Mouse (Mus musculus): ENCODE results near the gene Hal.

Gene Hal

DNA sequence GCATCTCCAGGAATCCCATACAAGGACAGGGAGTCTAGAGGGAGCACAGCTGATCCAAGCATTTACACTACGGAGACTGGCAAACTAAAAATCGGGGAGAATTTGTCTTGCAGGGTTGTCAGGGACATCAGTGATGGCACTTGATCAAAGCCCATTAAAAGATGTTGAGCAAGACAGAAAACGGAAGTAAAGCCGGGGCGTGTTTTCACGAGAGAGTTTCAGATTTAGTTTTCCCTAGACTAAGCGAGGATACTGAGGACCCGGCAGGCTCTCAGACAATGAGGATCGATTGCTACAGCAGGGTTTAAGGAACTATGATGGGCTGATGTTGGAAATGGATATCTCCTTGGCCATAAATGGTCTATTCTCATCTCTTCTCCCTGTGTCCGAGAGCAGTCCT lies 78.5 kb downstream of the Hal start:
- DNase-seq (ENCODE audit: low read depth, low spot score): no peak

DNA sequence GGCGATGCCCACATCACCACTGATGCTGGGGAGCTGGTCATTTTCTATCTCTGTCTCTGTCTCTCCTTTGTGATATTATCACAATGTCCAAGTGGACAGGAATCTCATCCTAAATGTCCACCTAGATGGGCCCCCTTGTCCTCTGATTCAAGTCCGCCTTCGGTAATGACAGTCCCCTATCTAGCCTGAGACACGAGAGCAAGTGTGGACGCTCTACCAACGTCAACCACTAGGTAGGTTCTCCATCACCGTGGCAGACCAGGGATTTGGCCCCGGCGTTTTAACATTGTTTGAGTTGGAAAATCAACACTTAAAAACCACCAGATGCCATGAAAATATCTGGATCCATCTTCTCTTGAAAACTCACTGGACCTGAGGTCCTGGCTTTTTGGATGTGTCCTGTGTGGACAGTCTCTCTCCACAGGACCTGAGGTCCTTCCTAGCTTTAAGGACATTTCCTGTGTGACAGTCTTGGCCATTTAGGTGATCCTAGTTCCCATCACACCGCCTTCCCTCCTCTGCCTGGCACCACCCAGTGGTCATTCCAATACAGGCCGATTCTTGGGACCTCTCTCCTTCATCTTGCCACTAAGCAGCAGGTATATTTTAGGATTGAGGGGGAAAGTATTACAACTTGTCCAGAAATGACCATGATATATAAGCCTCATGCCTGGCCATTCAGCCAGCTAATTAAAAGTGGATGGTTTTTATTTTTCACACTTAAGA lies 79.4 kb downstream of the Hal start:
- DNase-seq (ENCODE audit: low read depth, low spot score): no peak

DNA sequence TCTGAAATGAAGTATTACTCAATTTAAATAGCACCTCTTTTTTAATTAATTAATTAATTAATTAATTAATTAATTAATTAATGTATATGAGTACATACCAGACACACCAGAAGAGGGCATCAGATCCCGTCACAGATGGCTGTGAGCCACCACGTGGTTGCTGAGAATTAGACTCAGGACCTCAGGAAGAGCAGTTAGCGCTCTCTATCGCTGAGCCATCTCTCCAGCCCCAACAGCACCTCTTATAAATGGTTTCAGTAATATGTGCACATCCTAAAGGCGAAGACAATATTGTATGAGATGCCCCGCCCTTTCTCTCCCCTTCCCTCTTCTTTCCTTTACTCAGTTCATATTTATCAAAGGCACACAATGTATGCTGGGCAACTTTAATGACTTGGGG lies 80.1 kb downstream of the Hal start:
- no peak for DNase-seq (ENCODE audit: low read depth, low spot score)

Data from brain, embryonic 18.5 days (tissue).